Mouse (Mus musculus): ENCODE results near the gene Nubpl. TPM values are rescaled to one million over a fixed set of nuclear protein-coding genes. Genes with fewer than 3 reads are reported as not detected.

Gene Nubpl
- polyA plus RNA-seq, 1 experiment = 0.89 TPM

DNA sequence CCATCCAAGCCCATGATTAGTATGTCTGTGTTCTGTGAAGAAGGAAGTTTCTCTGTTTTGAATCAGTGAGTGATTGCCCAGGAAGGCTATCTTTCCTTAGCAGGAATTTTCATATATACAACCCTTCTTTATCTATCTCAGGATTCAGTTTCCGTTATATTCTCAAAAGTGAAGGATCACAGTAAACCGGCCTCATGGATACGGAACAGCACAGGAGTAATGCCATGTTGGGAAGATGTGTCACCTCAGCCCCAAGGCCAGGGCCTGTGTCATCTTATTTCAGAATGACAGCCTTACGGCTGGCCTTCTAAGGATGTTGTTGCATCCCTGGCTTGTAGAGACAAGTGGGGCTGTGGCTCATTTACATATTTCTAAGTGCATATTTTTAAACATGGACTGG, 231.0 kb downstream of the Nubpl start:
- TF ChIP-seq CTCF (IDR thresholded peaks at IDR 0.05; ENCODE audit: borderline replicate concordance, control insufficient read depth, extremely low read depth, insufficient read depth, low read length, poor library complexity) (no peak), POLR2A (IDR thresholded peaks at IDR 0.05; ENCODE audit: control insufficient read depth, extremely low read depth, insufficient read depth, low read length, poor library complexity) (no peak)
- Histone ChIP-seq H3K4me1 (replicated peaks; ENCODE audit: control insufficient read depth, insufficient read depth, low read length) (no peaks in the 10 kb centered on the region), H3K4me3 (ENCODE audit: control insufficient read depth, insufficient read depth, low read length) (no peak overlapping the region), H3K36me3 (ENCODE audit: control insufficient read depth, insufficient read depth, low read length) (no peaks in the 10 kb centered on the region), H3K27ac (ENCODE audit: control insufficient read depth, insufficient read depth, low read length) (no peak overlapping the region), H3K27me3 (ENCODE audit: control insufficient read depth, insufficient read depth, low read length) (no peaks in the 10 kb centered on the region)
- over 99% methylated on average over 4 of the region's 4 CpGs for WGBS
- DNase-seq = no peak

DNA sequence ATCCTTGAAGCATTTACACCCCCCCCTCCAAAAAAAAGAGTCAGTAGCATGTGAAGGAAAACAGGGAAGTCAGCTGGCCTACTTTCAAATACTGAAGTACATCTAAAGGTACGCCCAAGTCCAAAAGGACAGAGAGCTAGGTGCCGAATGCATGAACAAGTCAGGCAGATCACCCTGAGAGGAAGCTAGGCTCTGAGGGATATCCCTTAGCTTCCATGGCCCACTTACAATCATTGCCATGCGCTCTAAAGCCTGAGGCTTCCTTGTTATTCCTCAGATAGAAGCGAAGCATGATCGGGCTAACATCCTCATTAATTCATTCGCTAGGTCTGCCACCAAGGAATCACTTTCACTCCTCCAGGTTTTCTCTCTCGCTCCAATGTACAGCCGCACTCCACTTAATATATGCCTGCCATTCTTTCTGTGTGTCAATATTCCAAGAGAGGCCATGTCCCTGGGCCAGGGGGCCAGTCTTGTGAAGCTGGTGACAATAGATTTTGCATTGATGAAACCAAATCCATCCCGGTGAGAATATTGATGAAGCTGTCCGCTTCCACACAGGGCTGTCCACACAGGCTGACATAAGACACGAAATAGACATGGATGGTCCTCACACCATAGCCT, 237.7 kb downstream of the Nubpl start:
- H3K4me1 ChIP-seq (replicated peaks; ENCODE audit: control insufficient read depth, insufficient read depth, low read length) = no peaks in the 10 kb centered on the region
- H3K27ac ChIP-seq (ENCODE audit: control insufficient read depth, insufficient read depth, low read length) = no peak overlapping the region
- H3K36me3 ChIP-seq (ENCODE audit: control insufficient read depth, insufficient read depth, low read length) = no peaks in the 10 kb centered on the region
- no peaks in the 10 kb centered on the region for H3K27me3 ChIP-seq (ENCODE audit: control insufficient read depth, insufficient read depth, low read length)
- DNase-seq = no peak
- TF ChIP-seq POLR2A (IDR thresholded peaks at IDR 0.05; ENCODE audit: control insufficient read depth, extremely low read depth, insufficient read depth, low read length, poor library complexity) (no peak), CTCF (IDR thresholded peaks at IDR 0.05; ENCODE audit: borderline replicate concordance, control insufficient read depth, extremely low read depth, insufficient read depth, low read length, poor library complexity) (no peak)
- H3K4me3 ChIP-seq (ENCODE audit: control insufficient read depth, insufficient read depth, low read length) = no peak overlapping the region
- WGBS = 96% methylated on average over 11 of the region's 11 CpGs

DNA sequence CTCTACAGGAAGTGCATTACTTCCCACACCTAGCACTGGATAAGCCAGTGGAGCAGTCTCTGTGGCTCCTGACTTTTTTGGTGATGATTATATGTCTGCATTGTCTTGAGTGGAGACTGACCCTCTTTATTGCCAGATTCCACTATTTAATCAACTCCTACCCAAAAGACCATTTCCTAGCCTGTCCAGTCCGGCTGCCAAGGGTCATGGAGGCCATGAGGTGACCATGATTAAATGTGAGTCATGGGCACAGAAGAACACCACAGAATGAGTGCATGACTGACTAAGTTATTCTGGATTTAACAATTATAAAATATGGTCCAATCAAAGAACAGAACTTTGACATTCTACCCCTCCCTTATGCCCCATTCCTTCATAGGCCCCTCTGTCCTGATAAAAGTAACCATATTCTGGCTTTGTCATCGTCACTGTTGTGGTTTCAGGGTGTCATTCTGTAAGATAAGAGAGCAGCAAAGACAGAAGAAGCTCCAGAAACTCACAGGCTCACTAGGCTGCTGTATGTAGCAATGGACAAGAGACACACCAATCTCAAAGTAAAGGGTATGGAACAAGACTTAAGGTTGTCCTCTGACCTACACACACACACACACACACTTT, 240.7 kb downstream of the Nubpl start:
- H3K27me3 ChIP-seq (ENCODE audit: control insufficient read depth, insufficient read depth, low read length) = no peaks in the 10 kb centered on the region
- no peaks in the 10 kb centered on the region for H3K36me3 ChIP-seq (ENCODE audit: control insufficient read depth, insufficient read depth, low read length)
- TF ChIP-seq CTCF (IDR thresholded peaks at IDR 0.05; ENCODE audit: borderline replicate concordance, control insufficient read depth, extremely low read depth, insufficient read depth, low read length, poor library complexity) = no peak
- TF ChIP-seq POLR2A (IDR thresholded peaks at IDR 0.05; ENCODE audit: control insufficient read depth, extremely low read depth, insufficient read depth, low read length, poor library complexity) = no peak
- no peak overlapping the region for H3K4me3 ChIP-seq (ENCODE audit: control insufficient read depth, insufficient read depth, low read length)
- no peaks in the 10 kb centered on the region for H3K4me1 ChIP-seq (replicated peaks; ENCODE audit: control insufficient read depth, insufficient read depth, low read length)
- no peak overlapping the region for H3K27ac ChIP-seq (ENCODE audit: control insufficient read depth, insufficient read depth, low read length)
- WGBS = 49% methylated on average over 2 of the region's 2 CpGs
- no peak for DNase-seq

DNA sequence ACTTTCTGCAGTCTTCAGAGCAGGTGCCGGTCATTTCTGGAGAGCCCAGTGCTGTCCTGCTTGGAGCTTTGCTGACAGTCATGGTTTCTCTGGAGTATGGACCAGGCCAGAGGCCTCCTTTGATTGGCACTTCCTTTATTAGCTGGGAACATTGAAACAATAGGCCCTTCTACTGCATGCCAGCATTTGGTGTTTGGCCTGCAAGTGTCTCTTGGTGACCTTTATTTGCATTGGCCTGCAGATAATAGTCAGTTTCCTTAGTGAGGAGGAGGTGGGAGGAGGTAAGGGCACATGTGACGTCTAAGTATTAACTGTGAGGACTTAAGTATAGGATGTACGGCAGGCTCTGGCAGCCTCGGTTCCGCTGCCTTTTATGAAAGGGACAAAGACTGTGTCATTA, 249.1 kb downstream of the Nubpl start:
- Histone ChIP-seq H3K4me1 (replicated peaks; ENCODE audit: control insufficient read depth, insufficient read depth, low read length) (no peaks in the 10 kb centered on the region), H3K4me3 (ENCODE audit: control insufficient read depth, insufficient read depth, low read length) (no peak overlapping the region), H3K27ac (ENCODE audit: control insufficient read depth, insufficient read depth, low read length) (no peak overlapping the region), H3K27me3 (ENCODE audit: control insufficient read depth, insufficient read depth, low read length) (no peaks in the 10 kb centered on the region), H3K36me3 (ENCODE audit: control insufficient read depth, insufficient read depth, low read length) (no peaks in the 10 kb centered on the region)
- TF ChIP-seq POLR2A (IDR thresholded peaks at IDR 0.05; ENCODE audit: control insufficient read depth, extremely low read depth, insufficient read depth, low read length, poor library complexity) (no peak), CTCF (IDR thresholded peaks at IDR 0.05; ENCODE audit: borderline replicate concordance, control insufficient read depth, extremely low read depth, insufficient read depth, low read length, poor library complexity) (no peak)
- no peak for DNase-seq
- 98% methylated on average over 5 of the region's 5 CpGs for WGBS

DNA sequence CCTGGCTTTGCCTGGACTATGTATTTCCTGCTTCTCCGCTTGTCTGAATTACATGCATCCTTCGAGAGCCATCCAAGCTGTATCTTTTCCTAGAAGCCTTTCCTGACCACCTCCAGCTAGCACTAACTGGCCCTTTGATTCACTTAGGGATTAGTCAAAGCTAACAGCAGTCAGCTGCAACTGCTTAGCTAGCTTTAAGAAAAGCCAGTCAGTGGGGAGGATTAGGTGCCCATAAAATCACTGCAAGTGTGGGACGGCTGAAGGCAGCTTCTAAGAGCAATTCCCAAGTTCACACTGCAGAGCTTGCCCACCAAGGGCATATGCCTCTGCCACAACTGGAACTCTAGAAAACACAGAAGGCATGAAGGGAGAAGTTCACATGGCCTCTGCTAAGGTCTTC, 252.7 kb downstream of the Nubpl start:
- TF ChIP-seq POLR2A (IDR thresholded peaks at IDR 0.05; ENCODE audit: control insufficient read depth, extremely low read depth, insufficient read depth, low read length, poor library complexity) (no peak), CTCF (IDR thresholded peaks at IDR 0.05; ENCODE audit: borderline replicate concordance, control insufficient read depth, extremely low read depth, insufficient read depth, low read length, poor library complexity) (no peak)
- H3K4me1 ChIP-seq (replicated peaks; ENCODE audit: control insufficient read depth, insufficient read depth, low read length) = no peaks in the 10 kb centered on the region
- no peaks in the 10 kb centered on the region for H3K27me3 ChIP-seq (ENCODE audit: control insufficient read depth, insufficient read depth, low read length)
- DNase-seq = no peak
- H3K27ac ChIP-seq (ENCODE audit: control insufficient read depth, insufficient read depth, low read length) = no peak overlapping the region
- H3K4me3 ChIP-seq (ENCODE audit: control insufficient read depth, insufficient read depth, low read length) = no peak overlapping the region
- WGBS = 98% methylated on average over 3 of the region's 3 CpGs
- H3K36me3 ChIP-seq (ENCODE audit: control insufficient read depth, insufficient read depth, low read length) = no peaks in the 10 kb centered on the region

DNA sequence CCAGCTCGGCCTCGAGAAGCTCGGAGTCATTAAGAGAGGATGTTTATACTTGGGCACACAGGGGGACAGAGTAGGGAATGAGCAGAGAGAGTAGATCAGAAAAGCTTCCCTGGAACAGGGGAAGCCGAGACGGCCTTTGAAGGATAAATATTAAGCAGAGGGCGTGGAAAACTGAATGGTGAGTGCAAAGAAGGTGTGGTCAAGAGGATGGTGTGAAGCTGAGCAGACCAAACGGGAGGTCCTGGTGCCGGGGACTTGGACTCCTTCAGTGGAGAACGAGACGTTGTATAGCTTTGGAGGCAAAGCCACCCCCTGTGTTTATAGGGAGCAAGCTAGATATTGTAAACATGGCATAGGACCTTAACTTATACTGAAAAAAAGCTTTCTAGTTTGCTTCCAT, 261.9 kb downstream of the Nubpl start:
- 95% methylated on average over 10 of the region's 10 CpGs for whole genome bisulfite sequencing
- Histone ChIP-seq H3K36me3 (ENCODE audit: control insufficient read depth, insufficient read depth, low read length) (no peaks in the 10 kb centered on the region), H3K27me3 (ENCODE audit: control insufficient read depth, insufficient read depth, low read length) (no peaks in the 10 kb centered on the region), H3K27ac (ENCODE audit: control insufficient read depth, insufficient read depth, low read length) (no peak overlapping the region), H3K4me3 (ENCODE audit: control insufficient read depth, insufficient read depth, low read length) (no peak overlapping the region), H3K4me1 (replicated peaks; ENCODE audit: control insufficient read depth, insufficient read depth, low read length) (no peaks in the 10 kb centered on the region)
- TF ChIP-seq CTCF (IDR thresholded peaks at IDR 0.05; ENCODE audit: borderline replicate concordance, control insufficient read depth, extremely low read depth, insufficient read depth, low read length, poor library complexity) = no peak
- no peak for TF ChIP-seq POLR2A (IDR thresholded peaks at IDR 0.05; ENCODE audit: control insufficient read depth, extremely low read depth, insufficient read depth, low read length, poor library complexity)
- no peak for DNase-seq

All from thymus, adult 2 months (tissue).